Mouse (Mus musculus) kidney, adult 11 months (tissue): ENCODE measurements around the gene Lrrc49.

Experiments used
- DNase-seq: peaks from one replicate; pipeline ENCODE4 v3.0.0; 2022

The Lrrc49 gene

DNA sequence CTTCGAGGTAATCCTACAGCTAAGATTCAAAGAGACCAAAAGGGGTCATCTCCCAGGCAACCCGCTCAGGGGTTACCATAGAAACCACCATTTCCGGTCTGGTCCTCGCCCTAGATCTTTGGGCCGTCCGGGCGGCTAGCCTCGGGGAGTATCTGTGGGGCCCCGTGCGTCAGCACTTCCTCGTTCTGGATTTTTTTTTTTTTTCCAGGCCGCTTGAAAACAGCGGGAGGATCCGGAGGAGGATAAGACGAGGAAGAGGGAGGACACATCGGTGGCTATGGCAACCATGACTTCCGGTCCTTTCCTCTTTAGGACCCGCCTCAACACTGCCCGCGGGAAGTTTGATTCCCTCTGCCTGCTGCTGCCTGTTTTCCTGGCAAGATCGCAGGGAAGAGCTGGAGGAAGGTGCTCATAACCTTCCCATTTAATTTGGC, at the start of gene Lrrc49:
Gene Lrrc49 (minus strand): TSS at position 268 of the 434 bp plus-strand sequence.
- peak; percentile 91 for DNase-seq

DNA sequence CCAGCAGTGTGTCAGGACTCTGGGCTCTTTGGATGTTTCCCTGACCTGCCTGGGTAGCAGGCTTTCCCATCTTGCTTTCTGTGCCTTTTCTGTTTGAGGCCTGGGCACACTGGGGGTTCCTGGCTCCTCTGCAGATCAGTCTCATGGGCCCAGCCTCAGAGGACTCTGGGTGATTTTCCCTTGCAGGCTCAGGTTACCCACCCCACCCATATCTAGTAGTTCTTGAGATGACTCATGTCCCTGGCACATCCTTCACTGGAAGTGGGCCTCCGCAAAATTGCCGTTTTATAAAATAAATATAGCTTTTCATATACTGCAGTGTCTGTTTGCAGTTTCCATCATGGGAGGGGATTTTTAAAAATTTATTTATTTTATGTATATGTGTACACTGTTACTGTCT, 46.4 kb upstream of the Lrrc49 start:
- DNase-seq: no peak

DNA sequence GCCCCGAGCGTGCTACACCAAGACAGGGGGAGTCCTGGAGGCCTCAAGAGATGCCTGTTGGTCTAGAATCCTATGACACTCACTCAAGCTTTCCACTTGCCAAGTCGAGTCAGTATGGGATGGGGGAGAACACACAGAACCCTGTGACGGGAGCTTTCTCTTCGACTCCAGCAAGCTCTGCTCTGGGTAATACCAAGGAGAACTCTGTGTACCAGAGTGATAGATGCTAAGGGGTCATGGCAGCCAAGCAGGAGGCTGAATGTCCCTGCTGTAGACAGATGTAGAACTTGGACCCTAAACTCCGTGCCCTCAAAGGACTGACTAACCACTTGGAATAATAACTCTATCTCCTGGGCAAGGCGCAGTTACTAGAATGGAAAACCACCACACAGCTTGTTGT, 37.0 kb upstream of the Lrrc49 start:
- no peak for DNase-seq

DNA sequence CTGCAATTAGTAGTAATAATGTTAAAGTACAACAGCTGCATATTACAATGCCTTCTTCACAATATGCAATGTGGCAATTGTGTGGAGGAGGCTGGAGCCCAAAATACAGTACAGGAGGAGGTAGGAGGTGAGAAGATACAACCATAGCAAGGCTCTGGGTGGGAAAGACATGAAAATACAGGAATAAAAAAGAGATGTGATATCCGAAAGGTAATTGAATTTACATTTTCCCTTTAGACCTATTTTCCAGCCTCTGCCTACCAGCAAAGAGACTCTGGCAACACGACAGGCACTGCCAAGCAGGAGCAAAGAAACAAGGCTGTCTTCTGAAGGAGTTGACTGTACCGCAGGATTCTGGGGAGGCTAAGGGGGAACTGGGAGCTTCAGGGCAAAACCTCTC, 31.7 kb upstream of the Lrrc49 start:
- no peak for DNase-seq

DNA sequence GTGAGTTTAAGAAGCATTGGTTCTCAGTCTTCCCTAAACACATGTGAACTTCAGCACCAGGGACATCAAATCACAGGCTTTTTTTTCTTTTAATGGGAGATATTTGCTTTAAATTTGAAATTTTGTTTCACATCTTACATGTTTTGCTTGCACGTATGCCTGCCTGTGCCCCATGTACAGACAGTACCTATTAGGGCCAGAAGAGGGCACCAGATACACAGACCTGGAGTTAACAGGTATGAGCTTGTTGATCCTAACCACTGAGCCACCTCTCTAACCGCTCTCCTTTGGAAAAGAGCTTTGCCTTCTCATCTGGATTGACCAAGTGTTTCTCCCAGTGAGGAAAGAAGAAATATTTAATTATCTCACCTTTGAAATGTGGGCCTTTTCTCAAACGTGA, 30.3 kb upstream of the Lrrc49 start:
- peak; percentile 37 for DNase-seq

DNA sequence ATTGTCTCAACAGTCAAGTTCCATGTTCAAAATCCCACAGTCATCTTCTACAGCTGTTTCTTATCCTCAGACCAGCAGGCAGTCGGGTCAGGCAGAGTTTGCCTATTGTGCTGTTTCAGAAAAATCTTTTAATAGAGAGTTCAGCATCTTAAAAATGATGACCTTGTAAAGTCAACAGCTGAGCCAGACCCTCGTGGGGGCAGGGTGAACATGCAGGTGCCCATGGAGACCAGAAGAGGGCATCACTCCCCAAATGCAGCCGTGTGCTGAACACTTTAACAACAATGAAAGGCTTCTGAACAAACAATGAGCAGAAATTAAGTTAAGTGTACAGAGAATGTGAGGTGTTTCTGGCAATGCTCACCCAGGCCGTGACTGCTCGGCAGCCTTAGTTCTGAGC, 27.9 kb upstream of the Lrrc49 start:
- DNase-seq: no peak

DNA sequence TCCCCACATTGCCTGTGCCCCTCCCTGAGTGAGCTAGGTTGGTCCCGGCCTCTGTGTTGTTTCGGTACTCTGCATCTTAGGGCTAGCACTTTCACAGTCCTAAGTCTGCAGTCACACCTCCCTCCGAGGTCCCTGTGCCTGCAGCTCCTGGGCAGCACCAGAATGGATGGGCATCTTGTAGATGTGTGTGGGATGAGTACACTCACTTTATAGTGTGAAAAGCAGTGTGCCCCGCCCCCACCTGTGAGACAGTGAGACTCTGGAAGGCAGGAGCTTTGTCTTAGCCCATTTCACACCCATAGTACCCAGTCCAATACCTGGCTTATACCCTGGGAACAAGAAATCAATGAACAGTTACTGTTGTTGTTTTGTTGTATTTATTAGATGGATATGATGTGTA, 27.3 kb upstream of the Lrrc49 start:
- no peak for DNase-seq

DNA sequence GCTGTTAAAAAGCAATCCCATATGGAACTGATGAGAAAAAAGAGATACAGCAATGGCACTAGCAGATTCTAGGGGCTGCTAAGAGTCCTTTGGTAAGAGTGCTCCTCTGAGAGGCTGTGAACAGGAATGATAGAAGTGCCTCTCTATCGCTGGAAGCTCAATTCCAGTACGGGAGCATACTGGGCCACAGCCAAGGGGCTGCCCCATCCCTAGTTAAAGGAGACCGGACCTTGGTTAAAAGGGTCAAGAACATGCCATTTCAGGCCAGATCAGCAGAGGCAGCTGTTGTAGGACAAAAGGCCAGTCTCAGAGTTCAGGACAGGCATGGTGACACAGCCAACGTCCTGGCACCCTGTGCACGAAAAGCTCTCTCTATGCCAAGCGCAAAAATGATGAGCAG, 26.2 kb upstream of the Lrrc49 start:
- DNase-seq: no peak

DNA sequence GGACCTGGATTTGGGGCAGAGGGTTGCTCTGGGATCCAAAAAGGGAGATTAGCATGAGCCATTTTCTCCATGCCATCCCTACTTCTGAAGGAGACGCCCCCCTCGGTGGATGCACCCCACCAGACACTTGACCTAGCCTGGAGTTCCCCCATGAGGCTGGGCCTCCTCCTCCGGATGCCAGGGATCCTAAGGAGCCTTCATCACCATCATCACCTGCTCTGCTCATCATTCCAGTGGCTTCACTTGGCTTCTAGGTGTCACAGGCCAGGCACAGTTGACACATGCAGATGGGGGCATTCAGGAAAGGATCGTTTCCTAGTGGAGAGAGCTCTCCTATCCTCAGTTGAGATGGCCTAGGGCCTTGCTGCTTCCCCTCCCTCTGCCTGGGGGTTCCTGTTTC, 25.7 kb upstream of the Lrrc49 start:
- DNase-seq: no peak

DNA sequence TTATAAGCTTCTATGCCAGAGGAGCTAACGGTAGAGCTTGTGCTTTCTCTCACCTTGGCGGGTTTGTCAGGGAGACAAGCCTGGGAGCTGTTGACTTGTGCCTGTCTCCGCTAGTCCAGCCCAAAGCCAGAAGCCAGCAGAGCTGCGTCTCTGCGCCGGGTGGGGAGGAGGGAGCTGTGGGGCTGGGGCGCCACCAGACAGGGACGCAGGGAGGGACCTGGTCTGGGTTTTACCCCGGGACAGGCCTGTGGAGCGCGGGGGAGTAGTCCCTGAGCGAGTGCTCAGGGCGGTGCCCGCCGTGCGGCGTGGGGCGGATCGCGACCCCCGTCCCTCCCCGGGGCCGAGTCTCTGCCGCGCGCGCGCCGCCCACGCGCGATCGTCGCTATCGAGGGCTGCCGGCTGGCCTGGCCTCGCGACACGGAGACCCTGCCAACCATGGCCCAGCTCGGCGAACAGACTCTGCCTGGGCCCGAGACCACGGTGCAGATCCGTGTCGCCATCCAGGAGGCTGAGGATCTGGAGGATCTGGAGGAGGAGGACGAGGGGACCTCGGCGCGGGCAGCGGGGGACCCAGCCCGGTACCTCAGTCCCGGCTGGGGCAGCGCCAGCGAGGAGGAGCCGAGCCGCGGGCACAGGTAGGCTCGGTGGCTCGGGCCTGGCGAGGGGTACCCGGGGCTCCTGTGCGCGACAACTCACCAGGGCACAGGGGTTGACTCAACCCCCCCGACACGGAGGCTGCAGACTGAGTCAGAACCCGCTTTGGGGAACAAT, 25.0 kb upstream of the Lrrc49 start, which contains the start of gene Larp6:
Gene Larp6 (plus strand): TSS at position 219 of the 771 bp plus-strand sequence.
- no peak for DNase-seq

DNA sequence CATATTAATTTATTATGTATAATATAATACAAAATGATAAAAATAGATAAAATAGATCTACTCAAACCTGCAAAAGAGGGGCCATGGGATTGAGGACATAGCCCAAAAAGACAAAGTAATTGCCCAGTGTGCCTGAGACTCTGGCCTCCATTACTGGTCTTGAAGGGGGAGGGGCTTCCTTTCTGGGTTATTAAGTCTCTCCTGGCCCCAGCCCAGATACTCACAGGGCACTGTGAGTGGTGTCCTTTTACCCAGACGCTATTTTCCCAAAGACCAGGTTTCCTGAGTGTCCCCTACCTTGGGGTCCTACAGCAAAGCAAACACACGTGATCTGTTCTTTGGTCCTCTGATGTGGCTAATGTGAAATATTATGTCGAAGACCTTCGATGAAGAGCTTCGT, 24.1 kb upstream of the Lrrc49 start:
- DNase-seq: no peak

DNA sequence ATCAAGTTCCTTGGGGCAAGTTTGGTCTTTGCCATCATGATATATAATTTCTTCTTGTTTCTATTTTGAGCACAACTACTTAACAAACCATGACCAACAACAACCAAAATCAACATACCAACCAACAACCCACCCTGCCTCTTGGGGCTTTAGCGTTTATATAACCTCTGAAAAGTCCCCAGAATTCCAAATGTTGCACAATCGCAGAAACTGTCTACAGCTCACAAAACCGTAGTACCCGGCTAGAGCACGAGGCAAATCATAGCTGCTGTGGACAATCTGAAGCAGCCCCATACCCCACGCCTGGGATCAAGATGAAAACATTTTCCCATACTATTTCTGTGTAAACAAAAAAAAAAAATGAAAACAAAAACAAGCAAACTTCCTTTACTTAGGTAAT, 21.8 kb upstream of the Lrrc49 start:
- DNase-seq: no peak

DNA sequence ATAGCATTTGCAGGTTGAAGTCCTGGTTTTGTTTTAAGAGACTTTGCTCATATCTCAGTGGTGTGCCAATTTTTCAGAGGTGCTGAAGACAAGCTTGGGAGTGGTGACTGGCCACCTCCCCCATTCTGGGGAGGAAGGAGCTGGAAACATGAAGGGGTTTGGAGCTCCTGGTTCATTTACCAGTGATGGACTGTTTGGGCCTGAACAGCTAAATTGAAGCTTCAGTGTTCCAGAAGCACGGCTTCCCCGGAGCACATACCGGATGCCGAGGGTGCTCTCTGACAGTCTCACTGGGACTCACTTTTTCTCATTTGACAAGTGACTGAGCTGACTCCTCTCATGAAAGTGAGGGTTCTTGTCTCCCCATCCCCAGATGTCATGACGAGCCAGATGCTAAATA, 20.6 kb upstream of the Lrrc49 start:
- DNase-seq: no peak

DNA sequence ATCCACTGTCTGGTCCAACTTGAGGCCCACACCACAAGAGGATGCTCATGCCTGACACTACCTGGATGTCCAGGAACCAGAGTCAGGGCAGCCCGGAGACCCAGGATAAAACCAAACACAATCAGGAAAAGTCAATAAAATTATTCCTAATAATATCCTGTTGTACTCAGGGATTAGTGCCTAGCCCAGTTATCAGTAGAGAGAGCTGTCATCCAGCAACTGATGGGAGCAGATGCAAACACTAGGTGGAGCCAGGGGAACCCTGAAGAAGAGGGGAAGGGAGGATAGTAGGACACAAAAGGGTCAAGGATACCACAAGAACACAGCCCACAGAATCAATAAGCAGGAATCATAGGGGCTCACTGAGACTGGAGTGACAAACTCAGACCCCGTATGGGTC, 19.6 kb upstream of the Lrrc49 start:
- DNase-seq: no peak

DNA sequence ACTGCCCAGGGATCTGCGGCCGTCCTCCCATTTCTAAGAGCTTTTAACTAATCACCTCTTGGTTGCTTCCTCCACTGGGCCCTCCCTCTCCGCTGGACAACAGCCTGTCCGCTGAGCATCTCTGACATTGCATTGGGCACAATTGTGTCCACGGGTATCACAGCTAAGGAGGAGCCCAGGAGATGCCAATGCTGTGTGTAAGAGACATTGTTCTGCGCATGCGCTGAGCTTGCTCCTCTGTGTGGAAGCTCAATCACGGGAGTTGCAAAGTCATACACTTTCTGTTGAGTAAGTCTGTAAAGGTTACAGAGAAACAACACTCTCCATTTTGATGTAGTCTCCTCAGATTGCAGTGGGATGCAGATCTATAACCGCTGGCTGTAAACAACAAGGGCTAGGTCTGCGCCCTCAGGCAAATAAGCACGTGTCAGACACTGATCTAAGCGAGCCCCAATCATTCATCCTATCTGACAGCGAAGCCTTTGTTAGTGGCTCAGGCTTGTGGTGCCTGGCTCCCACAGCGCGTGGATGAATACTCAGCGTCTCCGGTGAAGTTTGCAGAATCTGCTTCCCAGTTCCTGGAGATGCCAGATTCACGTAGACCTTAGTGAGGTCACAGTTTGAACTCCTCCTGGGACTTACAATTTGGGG, 11.7 kb upstream of the Lrrc49 start:
- no peak for DNase-seq

DNA sequence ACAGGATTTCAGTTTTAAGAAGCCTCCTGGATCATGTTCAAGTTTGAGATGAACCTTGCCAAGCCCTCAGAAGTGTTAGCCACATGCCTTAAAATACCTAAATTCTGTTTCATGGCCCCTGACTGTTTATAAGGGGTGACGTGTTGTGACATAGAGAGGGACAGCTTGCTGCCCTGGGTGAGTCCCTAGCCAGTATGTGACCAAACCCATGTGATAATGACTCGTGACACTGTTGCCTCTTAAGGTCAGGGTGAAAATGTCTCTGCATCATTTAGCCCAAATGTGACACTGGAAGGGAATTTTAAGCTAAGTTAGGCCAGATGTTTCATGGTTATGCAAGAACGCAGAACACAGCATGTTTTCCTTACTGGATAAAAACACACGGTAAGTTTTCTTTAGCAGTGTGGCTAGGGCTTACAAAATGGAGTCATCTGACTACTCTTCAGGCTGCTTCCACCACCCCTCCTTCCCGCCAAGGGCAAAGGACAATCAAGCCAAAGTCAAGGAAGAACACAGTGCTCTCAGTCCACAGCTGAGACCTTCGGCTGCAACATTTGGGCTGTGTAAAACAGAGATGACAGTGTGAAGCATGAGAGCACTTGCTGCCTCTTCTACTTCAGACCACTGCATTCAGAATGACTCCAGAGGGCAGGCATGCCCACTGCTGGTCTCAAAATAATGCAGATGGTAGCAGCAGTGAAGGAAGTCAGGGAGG, 8.5 kb upstream of the Lrrc49 start:
- peak; percentile 20 for DNase-seq

DNA sequence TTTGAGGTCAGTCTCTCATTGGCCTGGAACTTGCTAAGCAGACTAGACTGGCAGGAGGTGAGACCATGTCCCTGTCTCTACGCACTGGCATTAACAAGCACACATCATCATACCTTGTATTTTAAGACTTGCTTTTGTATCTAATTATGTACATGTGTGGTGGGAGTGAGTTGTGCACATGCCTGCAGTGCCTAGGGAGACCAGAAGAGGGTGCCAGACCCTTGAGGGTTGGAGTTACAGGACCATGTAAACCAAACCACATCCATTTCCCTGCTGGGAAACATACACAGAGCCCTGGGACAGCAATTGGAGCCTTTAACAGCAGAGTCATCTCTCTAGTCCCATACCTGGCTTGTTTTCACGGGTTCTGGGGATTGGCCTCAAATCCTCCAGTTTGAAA, 6.0 kb upstream of the Lrrc49 start:
- no peak for DNase-seq

DNA sequence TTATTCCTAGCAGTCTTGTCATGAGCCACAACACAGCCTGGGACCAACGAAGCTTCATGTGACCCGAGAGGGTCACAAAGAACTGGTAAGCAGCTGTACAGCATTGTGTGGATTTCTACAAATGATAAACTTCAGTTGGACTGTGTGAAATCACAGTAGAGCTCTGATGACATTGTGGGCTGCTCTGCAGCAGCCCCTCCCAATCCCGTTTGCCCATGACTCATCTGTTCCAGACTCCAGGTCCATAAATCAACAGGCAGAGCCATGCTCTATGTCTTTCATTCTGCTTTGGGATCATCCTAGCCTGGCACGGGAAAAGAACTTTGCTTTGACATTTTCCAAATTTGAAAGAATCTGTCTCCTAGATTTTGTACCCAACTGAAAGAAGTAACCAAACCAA, 4.7 kb upstream of the Lrrc49 start:
- no peak for DNase-seq

DNA sequence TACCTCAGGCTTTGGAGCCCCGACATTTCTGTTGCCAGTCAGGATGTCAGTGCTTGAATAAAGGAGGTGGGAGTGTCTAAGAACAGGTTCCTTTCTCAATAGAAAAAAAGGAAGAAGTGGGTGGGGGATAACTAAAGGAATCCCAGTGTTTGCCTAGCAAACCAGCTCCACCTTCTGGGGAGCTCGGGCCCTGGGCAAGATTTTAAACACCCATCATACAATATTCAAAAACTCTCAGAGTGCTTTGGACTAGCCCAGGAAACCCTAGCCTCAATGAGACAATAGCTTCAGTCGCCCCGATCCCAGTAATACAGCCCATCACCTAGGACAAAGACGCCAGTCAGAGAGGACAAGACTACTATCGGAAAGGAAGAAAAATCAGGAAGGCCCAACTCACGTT, 543 bp downstream of the Lrrc49 start:
- no peak for DNase-seq

DNA sequence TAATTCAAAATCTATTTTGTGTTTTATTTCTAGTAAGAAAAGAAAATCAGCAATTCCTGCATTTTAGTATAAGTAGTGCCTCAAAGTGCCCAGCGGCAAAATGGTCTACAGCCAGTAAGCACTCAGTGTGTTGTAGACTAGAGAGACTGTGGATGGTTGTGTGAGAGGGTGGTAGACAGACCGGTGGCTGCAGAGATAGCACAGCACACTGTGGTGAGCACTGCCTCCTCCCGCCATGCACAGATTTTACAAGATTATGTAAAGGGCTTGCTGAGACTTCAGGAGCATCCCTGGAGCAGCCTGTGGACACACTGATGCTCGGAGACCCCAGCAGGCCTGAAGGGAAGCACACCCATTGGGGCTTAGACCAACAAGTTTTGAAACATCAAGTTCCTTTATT, 5.2 kb downstream of the Lrrc49 start:
- DNase-seq: no peak

DNA sequence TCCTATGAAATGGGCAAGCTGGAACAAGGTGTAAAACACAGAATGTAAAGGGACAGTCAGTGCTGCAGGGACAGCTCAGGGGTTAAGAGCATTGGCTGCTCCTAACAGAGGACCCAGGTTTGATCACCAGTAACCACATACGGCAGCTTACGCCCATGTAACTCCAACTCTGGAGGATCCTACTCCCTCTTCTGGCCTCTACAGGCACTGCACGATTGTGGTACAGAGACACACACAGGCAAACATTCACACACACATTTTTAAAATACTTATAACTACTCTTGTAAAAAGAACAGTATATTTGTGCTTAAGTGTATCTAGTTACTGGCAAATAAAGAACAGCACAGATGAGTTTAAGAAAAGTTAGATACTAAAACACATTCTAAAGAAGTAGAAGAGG, 7.0 kb downstream of the Lrrc49 start:
- no peak for DNase-seq

DNA sequence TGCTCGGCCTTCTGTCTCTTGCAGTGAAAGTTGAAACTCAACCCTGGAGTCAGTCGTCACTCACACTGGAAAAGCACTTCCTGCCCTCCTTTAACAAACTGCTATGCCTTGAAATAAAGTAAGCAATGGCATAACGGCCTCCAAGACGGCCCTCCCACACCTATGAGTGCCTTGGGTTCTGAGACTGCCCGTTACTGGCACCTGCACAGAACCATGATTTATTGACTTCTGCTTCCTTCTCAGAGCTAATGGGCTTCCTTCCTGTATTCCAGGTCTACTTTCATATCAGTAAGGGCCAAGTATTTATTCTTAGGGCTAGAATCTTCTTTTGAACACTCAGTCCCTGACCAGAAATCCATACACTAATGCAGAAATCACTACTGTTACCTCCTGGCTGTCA, 9.0 kb downstream of the Lrrc49 start:
- DNase-seq: no peak

DNA sequence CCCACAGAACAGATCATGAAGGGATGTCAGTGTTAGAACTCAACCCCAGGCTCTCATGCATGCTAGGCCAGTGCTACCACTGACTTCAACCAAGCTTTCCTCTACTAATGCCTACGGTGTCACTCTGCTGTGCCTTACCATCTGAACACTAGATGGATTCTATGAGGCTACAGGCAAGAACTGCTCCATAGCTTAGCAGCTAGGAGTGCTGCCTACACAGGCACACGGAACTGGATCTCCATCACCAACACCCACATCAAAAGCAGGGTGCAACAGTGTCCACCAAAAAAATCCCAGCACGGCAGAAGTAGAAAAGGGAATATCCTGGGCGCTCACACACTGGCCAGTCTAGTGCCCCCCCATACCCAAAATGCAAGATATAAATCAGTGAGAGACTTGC, 11.5 kb downstream of the Lrrc49 start:
- DNase-seq: no peak

DNA sequence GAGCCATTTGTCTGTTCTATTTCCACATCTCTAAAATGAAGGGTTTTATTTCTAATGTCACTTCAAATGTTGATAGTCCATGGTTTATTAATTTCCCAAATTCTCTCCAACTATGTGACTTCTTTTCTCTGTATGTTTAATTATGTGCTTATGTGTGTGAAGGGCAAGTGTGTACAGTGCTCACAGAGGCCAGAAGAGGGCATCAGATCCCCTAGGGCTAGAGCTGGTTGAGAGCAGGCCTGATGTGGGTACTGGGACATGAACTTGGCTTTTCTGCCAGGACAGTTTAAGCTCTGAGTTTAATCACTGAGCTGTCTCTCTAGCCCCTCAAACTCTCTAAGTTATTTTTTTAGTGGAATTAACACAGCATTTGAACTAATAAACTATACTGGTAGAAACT, 13.2 kb downstream of the Lrrc49 start:
- DNase-seq: no peak
